Mouse (Mus musculus) testis, postnatal 10 days (tissue): ENCODE data around the gene Hspa1l.
"Not testable (repeated sequence)": the region's sequence is repeated elsewhere in the genome, so short reads cannot be mapped to it uniquely, and the experiment has no call there.

Experiments
- DNase-seq: peaks from one replicate; pipeline ENCODE4 v3.0.0; 2021; ENCODE audit warnings: low spot score

Gene Hspa1l

GRCm38 (mm10) chr17:34951636-34952377 lies 20.7 kb upstream of the Hspa1l start:
- no peak for DNase-seq

- peak; percentile 90 for DNase-seq
Measured at GRCm38 (mm10) chr17:34952378-34953040, 20.0 kb upstream of the Hspa1l start.

GRCm38 (mm10) chr17:34953258-34953657 lies 19.2 kb upstream of the Hspa1l start:
- no peak for DNase-seq

- DNase-seq: no peak
Measured at GRCm38 (mm10) chr17:34953904-34954303, 18.6 kb upstream of the Hspa1l start.

- DNase-seq: no peak
Measured at GRCm38 (mm10) chr17:34954831-34955230, 17.7 kb upstream of the Hspa1l start.

GRCm38 (mm10) chr17:34955884-34956283 lies 16.6 kb upstream of the Hspa1l start:
- no peak for DNase-seq

GRCm38 (mm10) chr17:34956340-34956739 lies 16.2 kb upstream of the Hspa1l start:
- DNase-seq: no peak

- not testable (repeated sequence) for DNase-seq
Measured at GRCm38 (mm10) chr17:34957291-34957690, 15.2 kb upstream of the Hspa1l start.

GRCm38 (mm10) chr17:34957966-34958365 lies 14.5 kb upstream of the Hspa1l start:
- not testable (repeated sequence) for DNase-seq

GRCm38 (mm10) chr17:34958734-34959129 lies 13.8 kb upstream of the Hspa1l start:
- DNase-seq: not testable (repeated sequence)

- DNase-seq: peak; percentile 80
Measured at GRCm38 (mm10) chr17:34959130-34959778, 13.2 kb upstream of the Hspa1l start, which contains the start of gene Hspa1b. Gene Hspa1b, minus strand, starts transcription at chr17:34959238.

GRCm38 (mm10) chr17:34959881-34960515 lies 12.5 kb upstream of the Hspa1l start:
- no peak for DNase-seq

GRCm38 (mm10) chr17:34960702-34961493 lies 11.6 kb upstream of the Hspa1l start:
- DNase-seq: no peak

GRCm38 (mm10) chr17:34962125-34962524 lies 10.4 kb upstream of the Hspa1l start:
- no peak for DNase-seq

- DNase-seq: no peak
Measured at GRCm38 (mm10) chr17:34962841-34963240, 9.7 kb upstream of the Hspa1l start.

GRCm38 (mm10) chr17:34964640-34965049 lies 7.9 kb upstream of the Hspa1l start:
- no peak for DNase-seq

- DNase-seq: no peak
Measured at GRCm38 (mm10) chr17:34965627-34966026, 6.9 kb upstream of the Hspa1l start.

- not testable (repeated sequence) for DNase-seq
Measured at GRCm38 (mm10) chr17:34969822-34970221, 2.7 kb upstream of the Hspa1l start, which contains the start of gene Gm20481. Gene Gm20481, plus strand, starts transcription at chr17:34969912.

GRCm38 (mm10) chr17:34970850-34971249 lies 1.7 kb upstream of the Hspa1l start:
- not testable (repeated sequence) for DNase-seq

GRCm38 (mm10) chr17:34971694-34972068 lies 822 bp upstream of the Hspa1l start:
- not testable (repeated sequence) for DNase-seq
